Mouse (Mus musculus): ENCODE results near the gene Crat. TPM values are rescaled to one million over a fixed set of nuclear protein-coding genes. Genes with fewer than 3 reads are reported as not detected.

Crat gene
- polyA plus RNA-seq (2014; fragmentation: Illumina TruSeq; extraction: RNeasy Lipid Tissue Mini Kit (QIAGEN cat#74804); ENCODE audit: low read depth, low replicate concordance) = 20.5 TPM

GRCm38 (mm10) chr2:30415157-30415935, at the start of gene Crat:
Crat (minus strand) TSS chr2:30415813.

GRCm38 (mm10) chr2:30415936-30416648, 479 bp upstream of the Crat start, which contains the start of gene Ptpa:
Ptpa (plus strand) TSS chr2:30416039.

GRCm38 (mm10) chr2:30392114-30392576, 23.5 kb downstream of the Crat start, which contains the start of gene Dolpp1:
Dolpp1 (plus strand) TSS chr2:30392254.

GRCm38 (mm10) chr2:30363773-30364650, 51.6 kb downstream of the Crat start, which contains the start of gene Miga2:
Miga2 (plus strand) TSS chr2:30364233.

GRCm38 (mm10) chr2:30358533-30359531, 56.8 kb downstream of the Crat start, which contains the start of gene Sh3glb2:
Sh3glb2 (minus strand) TSS chr2:30359337.

Other genes with a start within 250 kb of the Crat start
- gene Endog, start 244.3 kb downstream of the Crat start, polyA plus RNA-seq (2014; fragmentation: Illumina TruSeq; extraction: RNeasy Lipid Tissue Mini Kit (QIAGEN cat#74804); ENCODE audit: low read depth, low replicate concordance) = not detected
- 0.61 TPM for gene Spout1, start 237.4 kb downstream of the Crat start, polyA plus RNA-seq (2014; fragmentation: Illumina TruSeq; extraction: RNeasy Lipid Tissue Mini Kit (QIAGEN cat#74804); ENCODE audit: low read depth, low replicate concordance)
- 1.2 TPM for gene Kyat1, start 210.0 kb downstream of the Crat start, polyA plus RNA-seq (2014; fragmentation: Illumina TruSeq; extraction: RNeasy Lipid Tissue Mini Kit (QIAGEN cat#74804); ENCODE audit: low read depth, low replicate concordance)
- gene Lrrc8a, start 178.1 kb downstream of the Crat start, polyA plus RNA-seq (2014; fragmentation: Illumina TruSeq; extraction: RNeasy Lipid Tissue Mini Kit (QIAGEN cat#74804); ENCODE audit: low read depth, low replicate concordance) = 2.7 TPM
- gene Gm28035, start 175.2 kb downstream of the Crat start, polyA plus RNA-seq (2014; fragmentation: Illumina TruSeq; extraction: RNeasy Lipid Tissue Mini Kit (QIAGEN cat#74804); ENCODE audit: low read depth, low replicate concordance) = not detected
- gene Phyhd1, start 149.6 kb downstream of the Crat start, polyA plus RNA-seq (2014; fragmentation: Illumina TruSeq; extraction: RNeasy Lipid Tissue Mini Kit (QIAGEN cat#74804); ENCODE audit: low read depth, low replicate concordance) = 20.0 TPM
- gene Gm28038, start 134.8 kb downstream of the Crat start, polyA plus RNA-seq (2014; fragmentation: Illumina TruSeq; extraction: RNeasy Lipid Tissue Mini Kit (QIAGEN cat#74804); ENCODE audit: low read depth, low replicate concordance) = not detected
- 8.1 TPM for gene Dolk, start 129.5 kb downstream of the Crat start, polyA plus RNA-seq (2014; fragmentation: Illumina TruSeq; extraction: RNeasy Lipid Tissue Mini Kit (QIAGEN cat#74804); ENCODE audit: low read depth, low replicate concordance)
- 8.9 TPM for gene Nup188, start 129.4 kb downstream of the Crat start, polyA plus RNA-seq (2014; fragmentation: Illumina TruSeq; extraction: RNeasy Lipid Tissue Mini Kit (QIAGEN cat#74804); ENCODE audit: low read depth, low replicate concordance)
- gene Sh3glb2, start 56.5 kb downstream of the Crat start, polyA plus RNA-seq (2014; fragmentation: Illumina TruSeq; extraction: RNeasy Lipid Tissue Mini Kit (QIAGEN cat#74804); ENCODE audit: low read depth, low replicate concordance) = 1.1 TPM
- gene Miga2, start 51.6 kb downstream of the Crat start, polyA plus RNA-seq (2014; fragmentation: Illumina TruSeq; extraction: RNeasy Lipid Tissue Mini Kit (QIAGEN cat#74804); ENCODE audit: low read depth, low replicate concordance) = 0.81 TPM
- 0.65 TPM for gene Dolpp1, start 23.6 kb downstream of the Crat start, polyA plus RNA-seq (2014; fragmentation: Illumina TruSeq; extraction: RNeasy Lipid Tissue Mini Kit (QIAGEN cat#74804); ENCODE audit: low read depth, low replicate concordance)
- 2.4 TPM for gene Ptpa, start 226 bp upstream of the Crat start, polyA plus RNA-seq (2014; fragmentation: Illumina TruSeq; extraction: RNeasy Lipid Tissue Mini Kit (QIAGEN cat#74804); ENCODE audit: low read depth, low replicate concordance)
- not detected for gene Ier5l, start 58.4 kb upstream of the Crat start, polyA plus RNA-seq (2014; fragmentation: Illumina TruSeq; extraction: RNeasy Lipid Tissue Mini Kit (QIAGEN cat#74804); ENCODE audit: low read depth, low replicate concordance)
- gene Cstad, start 179.2 kb upstream of the Crat start, polyA plus RNA-seq (2014; fragmentation: Illumina TruSeq; extraction: RNeasy Lipid Tissue Mini Kit (QIAGEN cat#74804); ENCODE audit: low read depth, low replicate concordance) = 1.1 TPM

Data from kidney, adult 10 weeks (tissue).